Mouse (Mus musculus): Measurements from ENCODE around the gene 5730596B20Rik.

DNA sequence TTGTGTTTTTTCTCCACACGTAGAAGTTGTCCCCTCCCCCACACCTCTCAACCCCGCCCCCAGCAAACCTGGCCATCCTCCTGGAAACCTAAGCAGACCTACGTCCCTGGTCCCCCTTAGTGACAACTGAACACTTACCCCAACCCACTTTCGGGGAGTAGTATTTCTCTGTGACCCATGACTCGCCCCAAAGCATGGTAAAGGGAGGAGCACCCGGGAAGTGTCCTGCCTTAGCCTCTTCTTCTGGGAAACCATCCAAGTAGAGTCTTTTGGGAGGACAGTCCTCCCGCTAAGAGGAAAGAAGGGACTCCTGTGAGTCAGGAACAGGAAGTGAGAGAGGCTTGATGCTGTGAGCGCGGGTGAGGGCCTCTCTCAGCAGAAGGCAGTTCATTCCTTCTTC, 17.3 kb upstream of the 5730596B20Rik start:
- TF ChIP-seq CTCF (IDR thresholded peaks at IDR 0.05; ENCODE audit: borderline replicate concordance, insufficient read depth, low read length) (no peak), POLR2A (IDR thresholded peaks at IDR 0.05; ENCODE audit: low read depth, low read length) (no peak)
